Mouse (Mus musculus) limb, embryonic 15.5 days (tissue): ENCODE data around the gene Nt5c3b. TPM values are rescaled to one million over a fixed set of nuclear protein-coding genes. Genes with fewer than 3 reads are reported as not detected.
A peak's percentile ranks its signal among the peaks of the same experiment; 100 is the strongest.

Experiments used
- ATAC-seq: fragments of 200-750 bp; cut with Nextera tagmentation; 2 replicates; pipeline ENCODE4 v1.8.0; 2017; ENCODE audit warnings: low read depth, moderate TSS enrichment; ENCODE audit not compliant: insufficient number of reproducible peaks, low FRiP score, low TSS enrichment
- H3K27ac ChIP-seq: fragments of 300-500 bp; sonication (generic); 2 replicates; pipeline ENCODE4 v1.5.1; 2015; ENCODE audit warnings: moderate library complexity, mild to moderate bottlenecking, inconsistent platforms
- H3K27me3 ChIP-seq: fragments of 300-500 bp; sonication (generic); 2 replicates; pipeline ENCODE4 v1.6.1; 2015; ENCODE audit warnings: inconsistent platforms
- H3K36me3 ChIP-seq: fragments of 300-500 bp; sonication (generic); 2 replicates; pipeline ENCODE4 v1.6.1; 2015; ENCODE audit warnings: inconsistent platforms
- H3K4me1 ChIP-seq: fragments of 300-500 bp; sonication (generic); 2 replicates; pipeline ENCODE4 v1.6.1; 2015; ENCODE audit warnings: inconsistent platforms
- H3K4me2 ChIP-seq: fragments of 300-500 bp; sonication (generic); 2 replicates; pipeline ENCODE4 v1.6.1; 2015; ENCODE audit warnings: mild to moderate bottlenecking, inconsistent platforms
- H3K4me3 ChIP-seq: fragments of 300-500 bp; sonication (generic); 2 replicates; pipeline ENCODE4 v1.5.1; 2015; ENCODE audit warnings: mild to moderate bottlenecking, inconsistent platforms
- H3K9ac ChIP-seq: fragments of 300-500 bp; sonication (generic); 2 replicates; pipeline ENCODE4 v1.6.1; 2015; ENCODE audit warnings: inconsistent platforms
- H3K9me3 ChIP-seq: fragments of 300-500 bp; sonication (generic); 2 replicates; pipeline ENCODE4 v1.6.1; 2016; ENCODE audit warnings: inconsistent platforms
- WGBS: fragments of 180-500 bp; shearing (Covaris S2); methylation state at CpG from one replicate; pipeline ENCODE4 v1.1.7; 2015; 5-methylcytosine and 5-hydroxymethylcytosine counted together
- microRNA-seq: library from miRNA; unstranded; fragments of <30 nt; microRNA quantifications from one replicate; pipeline ENCODE4, GENCODE M21; 2016
- polyA plus RNA-seq: library from polyadenylated mRNA; unstranded; fragments of >200 nt; fragmentation: Nextera tagmentation; extraction: Ambion mirVana; gene quantifications from 2 replicates; pipeline ENCODE4 v1.2.1, GENCODE M21; 2015

Gene Nt5c3b
- polyA plus RNA-seq, 1 experiment from 2014 or later: 141 TPM

DNA sequence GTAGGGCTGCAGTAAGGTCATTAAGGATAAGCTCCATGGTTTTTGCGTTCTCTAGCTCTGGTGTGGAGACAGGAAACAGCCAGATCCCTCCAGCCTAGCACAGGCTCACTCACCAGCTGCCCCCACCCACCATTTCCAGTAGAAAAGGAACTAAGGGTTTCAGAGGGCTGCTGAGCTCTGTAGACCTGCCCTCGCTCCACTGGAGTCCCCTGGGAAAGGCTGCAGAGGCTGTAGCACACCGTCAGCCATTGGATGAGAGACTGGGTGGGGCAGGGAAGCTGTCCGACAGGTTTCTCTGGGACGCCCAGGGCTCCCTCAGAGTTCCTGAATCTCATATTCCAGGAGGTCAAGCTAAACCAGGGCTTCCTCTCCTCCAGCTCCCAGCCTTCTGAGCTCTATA is 55.0 kb downstream of the Nt5c3b start:
- WGBS: 41% methylated on average over 5 of the region's 5 CpGs
- no peak overlapping the region for H3K4me3 ChIP-seq
- peak overlapping the region; percentile 77 for H3K27ac ChIP-seq
- H3K4me1 ChIP-seq: peaks cover 50% of the 10 kb centered on the region
- 0 out of 2 replicates have a peak overlapping the region, but pooled peaks have one; percentile 2 for H3K4me2 ChIP-seq
- no peak overlapping the region for H3K9ac ChIP-seq
- no peaks in the 10 kb centered on the region for H3K9me3 ChIP-seq
- H3K27me3 ChIP-seq: no peaks in the 10 kb centered on the region
- H3K36me3 ChIP-seq: peaks cover 33% of the 10 kb centered on the region
- ATAC-seq: no peak

DNA sequence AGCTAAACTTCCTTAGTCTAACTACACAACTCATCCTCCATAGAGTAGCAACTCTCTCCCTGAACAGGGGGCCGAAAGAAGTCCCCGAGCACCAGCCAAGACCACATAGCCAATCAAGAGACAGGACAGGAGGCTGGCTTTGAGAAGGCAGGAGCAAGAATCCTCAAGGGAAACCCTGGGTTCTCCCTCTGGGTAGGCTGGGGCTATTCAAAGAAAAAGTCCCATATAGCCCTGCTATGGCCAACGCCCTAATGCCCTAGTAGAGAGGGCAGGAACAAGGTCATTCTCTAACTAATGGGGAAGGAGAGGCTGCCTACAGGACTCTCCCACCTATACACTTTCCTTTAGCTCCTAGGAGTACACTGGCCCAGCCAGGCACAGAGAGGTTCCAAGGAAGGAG is 56.6 kb downstream of the Nt5c3b start:
- no peak overlapping the region for H3K4me3 ChIP-seq
- ATAC-seq: no peak
- H3K4me1 ChIP-seq: peaks cover 35% of the 10 kb centered on the region
- H3K36me3 ChIP-seq: peaks cover 45% of the 10 kb centered on the region
- H3K9me3 ChIP-seq: no peaks in the 10 kb centered on the region
- no peak overlapping the region for H3K27ac ChIP-seq
- no peaks in the 10 kb centered on the region for H3K27me3 ChIP-seq
- WGBS: 89% methylated on average over 3 of the region's 3 CpGs
- H3K9ac ChIP-seq: no peak overlapping the region
- H3K4me2 ChIP-seq: no peak overlapping the region

GRCm38 (mm10) chr11:100382682-100383081 is 58.9 kb downstream of the Nt5c3b start:
- H3K27me3 ChIP-seq: no peaks in the 10 kb centered on the region
- no peak overlapping the region for H3K4me2 ChIP-seq
- H3K9me3 ChIP-seq: no peaks in the 10 kb centered on the region
- 80% methylated on average over 6 of the region's 6 CpGs for WGBS
- peaks cover 66% of the 10 kb centered on the region for H3K36me3 ChIP-seq
- H3K4me1 ChIP-seq: peaks cover 17% of the 10 kb centered on the region
- H3K4me3 ChIP-seq: no peak overlapping the region
- no peak overlapping the region for H3K9ac ChIP-seq
- ATAC-seq: no peak
- no peak overlapping the region for H3K27ac ChIP-seq

GRCm38 (mm10) chr11:100379311-100379710 is 62.3 kb downstream of the Nt5c3b start:
- H3K27me3 ChIP-seq: no peaks in the 10 kb centered on the region
- no peak overlapping the region for H3K27ac ChIP-seq
- no peaks in the 10 kb centered on the region; the same call in 1 of the 2 replicates for H3K4me1 ChIP-seq
- H3K4me3 ChIP-seq: no peak overlapping the region
- H3K36me3 ChIP-seq: peaks cover 72% of the 10 kb centered on the region
- 86% methylated on average over 4 of the region's 4 CpGs for WGBS
- H3K9me3 ChIP-seq: no peaks in the 10 kb centered on the region
- no peak overlapping the region for H3K9ac ChIP-seq
- ATAC-seq: no peak
- no peak overlapping the region for H3K4me2 ChIP-seq

DNA sequence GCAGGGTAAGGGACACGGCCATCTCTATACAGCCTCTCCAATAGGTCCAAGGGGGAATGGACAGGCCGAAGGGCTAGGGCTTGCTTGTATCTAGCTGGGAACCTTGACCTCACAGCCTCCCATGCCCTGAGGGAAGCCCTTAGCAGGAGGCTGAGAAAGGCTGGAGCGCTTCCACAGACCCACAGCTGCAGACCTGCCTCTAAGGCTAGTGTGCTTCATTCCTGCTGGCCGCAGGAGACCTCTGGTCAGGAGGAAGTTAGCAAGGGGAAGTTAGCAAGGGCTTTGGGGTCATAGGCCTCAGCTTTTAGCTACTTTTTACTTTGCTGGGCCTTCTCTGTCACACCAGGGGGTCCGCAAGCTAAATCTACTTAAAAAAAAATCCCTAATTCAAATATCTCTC is 63.2 kb downstream of the Nt5c3b start:
- no peak overlapping the region for H3K9ac ChIP-seq
- H3K4me1 ChIP-seq: no peaks in the 10 kb centered on the region; the same call in 1 of the 2 replicates
- H3K27ac ChIP-seq: no peak overlapping the region
- H3K27me3 ChIP-seq: no peaks in the 10 kb centered on the region
- 83% methylated on average over 5 of the region's 5 CpGs for WGBS
- H3K4me3 ChIP-seq: no peak overlapping the region
- ATAC-seq: no peak
- H3K9me3 ChIP-seq: no peaks in the 10 kb centered on the region
- H3K36me3 ChIP-seq: peaks cover 75% of the 10 kb centered on the region
- H3K4me2 ChIP-seq: no peak overlapping the region

DNA sequence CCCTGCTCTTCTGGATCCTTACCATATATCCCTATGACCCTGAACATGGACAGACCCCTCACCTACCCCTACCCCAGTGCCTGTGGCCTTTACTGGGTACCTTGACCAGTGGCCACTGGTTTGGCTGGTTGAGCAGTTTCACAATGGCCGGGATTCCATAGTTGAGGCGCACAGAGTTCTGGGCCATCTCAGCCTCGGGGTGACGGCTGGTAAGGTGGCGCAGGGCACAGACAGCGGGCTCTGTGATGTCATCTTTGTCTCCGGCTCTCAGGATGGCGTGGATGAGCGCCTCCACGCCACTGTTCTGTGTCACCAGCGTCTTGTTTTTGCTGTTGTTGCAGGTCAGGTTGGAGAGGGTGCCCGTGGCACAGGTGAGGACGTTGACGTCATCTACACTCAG is 63.6 kb downstream of the Nt5c3b start:
- Histone ChIP-seq H3K4me1 (no peaks in the 10 kb centered on the region; the same call in 1 of the 2 replicates), H3K4me2 (no peak overlapping the region), H3K27ac (no peak overlapping the region), H3K36me3 (peaks cover 75% of the 10 kb centered on the region), H3K9me3 (no peaks in the 10 kb centered on the region), H3K27me3 (no peaks in the 10 kb centered on the region), H3K4me3 (no peak overlapping the region), H3K9ac (no peak overlapping the region)
- ATAC-seq: no peak
- WGBS: 95% methylated on average over 14 of the region's 14 CpGs

GRCm38 (mm10) chr11:100376746-100377389 is 64.7 kb downstream of the Nt5c3b start:
- no peak for ATAC-seq
- peaks cover 78% of the 10 kb centered on the region for H3K36me3 ChIP-seq
- H3K9ac ChIP-seq: no peak overlapping the region
- H3K4me3 ChIP-seq: no peak overlapping the region
- no peaks in the 10 kb centered on the region for H3K9me3 ChIP-seq
- no peaks in the 10 kb centered on the region for H3K27me3 ChIP-seq
- no peaks in the 10 kb centered on the region; the same call in 1 of the 2 replicates for H3K4me1 ChIP-seq
- no peak overlapping the region for H3K4me2 ChIP-seq
- 88% methylated on average over 21 of the region's 21 CpGs for WGBS
- H3K27ac ChIP-seq: no peak overlapping the region

GRCm38 (mm10) chr11:100376005-100376404 is 65.6 kb downstream of the Nt5c3b start:
- no peaks in the 10 kb centered on the region for H3K27me3 ChIP-seq
- no peaks in the 10 kb centered on the region for H3K9me3 ChIP-seq
- H3K36me3 ChIP-seq: peaks cover 81% of the 10 kb centered on the region
- H3K9ac ChIP-seq: no peak overlapping the region
- H3K27ac ChIP-seq: no peak overlapping the region
- no peaks in the 10 kb centered on the region; the same call in 1 of the 2 replicates for H3K4me1 ChIP-seq
- no peak for ATAC-seq
- no peak overlapping the region for H3K4me3 ChIP-seq
- no peak overlapping the region for H3K4me2 ChIP-seq
- 63% methylated on average over 4 of the region's 4 CpGs for WGBS

DNA sequence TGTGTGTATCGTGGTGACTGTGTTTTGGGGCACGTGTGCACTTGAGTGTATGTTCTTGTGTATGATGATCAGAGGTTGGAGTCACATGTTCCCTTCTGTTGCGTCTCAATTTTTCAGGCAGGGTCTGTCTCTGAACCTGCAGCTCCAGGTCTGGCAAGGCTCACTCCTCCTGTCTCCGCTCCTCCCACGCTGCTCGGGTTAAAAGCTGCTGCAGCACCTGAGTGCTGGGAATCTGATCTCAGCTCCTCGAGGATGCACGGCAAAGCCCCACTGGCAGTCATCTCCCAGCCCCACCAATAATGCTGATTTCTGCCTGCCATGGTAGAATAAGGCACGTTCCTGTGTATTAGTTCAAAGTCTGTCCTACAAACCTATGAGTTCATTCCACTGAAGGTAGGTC is 66.5 kb downstream of the Nt5c3b start:
- Histone ChIP-seq H3K4me3 (no peak overlapping the region), H3K4me1 (no peaks in the 10 kb centered on the region; the same call in 1 of the 2 replicates), H3K4me2 (no peak overlapping the region), H3K27me3 (no peaks in the 10 kb centered on the region), H3K9ac (no peak overlapping the region), H3K36me3 (peaks cover 79% of the 10 kb centered on the region), H3K27ac (no peak overlapping the region), H3K9me3 (no peaks in the 10 kb centered on the region)
- no peak for ATAC-seq
- WGBS: 78% methylated on average over 9 of the region's 9 CpGs

Small RNA genes lying within 50 kb of the gene (microRNA-seq; reads per million reads assigned to microRNA genes)
- gene Gm27374 (not detected), gene Mir7116 (not detected)

Other genes with a start within 250 kb of the Nt5c3b start
- 0.13 and 0.24 TPM in 2 replicates for gene Krt9, start 248.6 kb downstream of the Nt5c3b start, polyA plus RNA-seq
- gene Krt14, start 234.3 kb downstream of the Nt5c3b start, polyA plus RNA-seq: 1,243 and 1,298 TPM in 2 replicates
- gene Krt16, start 192.9 kb downstream of the Nt5c3b start, polyA plus RNA-seq: 11.7 and 16.2 TPM in 2 replicates
- 264 and 267 TPM in 2 replicates for gene Krt17, start 180.8 kb downstream of the Nt5c3b start, polyA plus RNA-seq
- 0.15 TPM in 1 of 2 replicates, not detected in the other for gene Krt42, start 171.9 kb downstream of the Nt5c3b start, polyA plus RNA-seq
- 1,535 and 1,764 TPM in 2 replicates for gene Eif1, start 121.9 kb downstream of the Nt5c3b start, polyA plus RNA-seq
- gene Gast, start 107.4 kb downstream of the Nt5c3b start, polyA plus RNA-seq: 3.1 and 4.0 TPM in 2 replicates
- 1.9 and 2.8 TPM in 2 replicates for gene Hap1, start 85.7 kb downstream of the Nt5c3b start, polyA plus RNA-seq
- gene Jup, start 44.0 kb downstream of the Nt5c3b start, polyA plus RNA-seq: 305 and 309 TPM in 2 replicates
- 107 and 114 TPM in 2 replicates for gene P3h4, start 27.0 kb downstream of the Nt5c3b start, polyA plus RNA-seq
- 210 and 239 TPM in 2 replicates for gene Fkbp10, start 26.1 kb downstream of the Nt5c3b start, polyA plus RNA-seq
- 0.64 and 0.70 TPM in 2 replicates for gene Klhl10, start 109 bp upstream of the Nt5c3b start, polyA plus RNA-seq
- 9.5 and 10.0 TPM in 2 replicates for gene Klhl11, start 30.9 kb upstream of the Nt5c3b start, polyA plus RNA-seq
- 181 and 189 TPM in 2 replicates for gene Acly, start 86.2 kb upstream of the Nt5c3b start, polyA plus RNA-seq
- gene Ttc25, start 103.8 kb upstream of the Nt5c3b start, polyA plus RNA-seq: 0.19 and 0.56 TPM in 2 replicates
- gene Cnp, start 133.1 kb upstream of the Nt5c3b start, polyA plus RNA-seq: 25.1 and 30.5 TPM in 2 replicates
- 73.7 and 77.9 TPM in 2 replicates for gene Nkiras2, start 177.4 kb upstream of the Nt5c3b start, polyA plus RNA-seq
- 218 and 227 TPM in 2 replicates for gene Dnajc7, start 178.4 kb upstream of the Nt5c3b start, polyA plus RNA-seq